Mouse (Mus musculus) MEL (cell line): ENCODE measurements around the gene Gm20388.

ENCODE experiments used
- CTCF ChIP-seq, 3 experiments: IDR thresholded peaks in 2 of 3; conservative IDR thresholded peaks in 1 of 3; 2 replicates each; pipeline ENCODE4 v1.5.1; 2011 to 2012; ENCODE audit warnings: low read length in 3 of 3, low read depth in 2 of 3, mild to moderate bottlenecking in 2 of 3, improper control_type of control experiment in 1 of 3, inconsistent platforms in 1 of 3, mixed read lengths in 1 of 3, moderate library complexity in 1 of 3; ENCODE audit not compliant: control insufficient read depth in 1 of 3, insufficient read depth in 1 of 3, poor library complexity in 1 of 3, severe bottlenecking in 1 of 3
- ETS1 ChIP-seq: IDR thresholded peaks from 2 replicates; pipeline ENCODE4 v1.6.1; 2012; ENCODE audit warnings: low read depth, mild to moderate bottlenecking, inconsistent platforms, low read length, improper control_type of control experiment, moderate library complexity
- GABPA ChIP-seq: IDR thresholded peaks from 2 replicates; pipeline ENCODE4 v1.6.1; 2012; ENCODE audit warnings: low read depth, mild to moderate bottlenecking, inconsistent platforms, low read length, improper control_type of control experiment, moderate library complexity
- GATA1 ChIP-seq: IDR thresholded peaks from 2 replicates; pipeline ENCODE4 v1.6.1; 2011; ENCODE audit warnings: low read depth, low read length, improper control_type of control experiment
- NRF1 ChIP-seq: IDR thresholded peaks from 2 replicates; pipeline ENCODE4 v1.6.1; 2014; ENCODE audit warnings: low read depth, mild to moderate bottlenecking, inconsistent platforms, low read length, improper control_type of control experiment, moderate library complexity; ENCODE audit not compliant: poor library complexity, insufficient read depth, severe bottlenecking
- RAD21 ChIP-seq: IDR thresholded peaks from 2 replicates; pipeline ENCODE4 v1.6.1; 2011; ENCODE audit warnings: mild to moderate bottlenecking, low read depth, low read length, improper control_type of control experiment
- SMC3 ChIP-seq: IDR thresholded peaks from 2 replicates; pipeline ENCODE4 v1.6.1; 2011; ENCODE audit warnings: low read depth, low read length, improper control_type of control experiment
- USF2 ChIP-seq, 2 experiments: IDR thresholded peaks; 2 replicates each; pipeline ENCODE4 v1.6.1; 2011 to 2012; ENCODE audit warnings: improper control_type of control experiment in 2 of 2, low read length in 2 of 2, borderline replicate concordance in 1 of 2, inconsistent platforms in 1 of 2, low read depth in 1 of 2, mild to moderate bottlenecking in 1 of 2; ENCODE audit not compliant: insufficient read depth in 1 of 2
- ZMIZ1 ChIP-seq: IDR thresholded peaks from 2 replicates; pipeline ENCODE4 v1.6.1; 2012; ENCODE audit warnings: low read depth, mild to moderate bottlenecking, inconsistent platforms, low read length, improper control_type of control experiment, moderate library complexity

GRCm38 (mm10) chr8:121649423-121649822 is 1738.8 kb downstream of the Gm20388 start:
- TF ChIP-seq ETS1 (no peak), GABPA (no peak), ZMIZ1 (no peak), SMC3 (no peak), CTCF (IDR thresholded peaks at IDR 0.05 in 2 of 3, conservative IDR thresholded peaks at IDR 0.05 in 1 of 3; ENCODE audit: control insufficient read depth in 1 of 3, insufficient read depth in 1 of 3, low read depth in 2 of 3, low read length in 3 of 3, poor library complexity in 1 of 3, severe bottlenecking in 1 of 3) (no peak), USF2 (IDR thresholded peaks at IDR 0.05; ENCODE audit: borderline replicate concordance in 1 of 2, insufficient read depth in 1 of 2, low read depth in 1 of 2, low read length in 2 of 2) (no peak), GATA1 (no peak), NRF1 (no peak), RAD21 (no peak)
